Mouse (Mus musculus) leukemia stem cell, adult 10-12 weeks (primary cell): ENCODE measurements around the gene Akr1c19. TPM values are rescaled to one million over a fixed set of nuclear protein-coding genes. Genes with fewer than 3 reads are reported as not detected.

Source experiments
- polyA plus RNA-seq: library from polyadenylated mRNA; stranded (reverse); fragments of >175 nt; gene quantifications from 2 replicates; pipeline ENCODE4 v1.2.3, GENCODE M21; 2012; ENCODE audit warnings: low replicate concordance

The Akr1c19 gene
- not detected in 2 replicates for polyA plus RNA-seq

GRCm38 (mm10) chr13:4228441-4228840 is at the start of gene Akr1c19:
Gene Akr1c19 (plus strand): TSS chr13:4228700.

DNA sequence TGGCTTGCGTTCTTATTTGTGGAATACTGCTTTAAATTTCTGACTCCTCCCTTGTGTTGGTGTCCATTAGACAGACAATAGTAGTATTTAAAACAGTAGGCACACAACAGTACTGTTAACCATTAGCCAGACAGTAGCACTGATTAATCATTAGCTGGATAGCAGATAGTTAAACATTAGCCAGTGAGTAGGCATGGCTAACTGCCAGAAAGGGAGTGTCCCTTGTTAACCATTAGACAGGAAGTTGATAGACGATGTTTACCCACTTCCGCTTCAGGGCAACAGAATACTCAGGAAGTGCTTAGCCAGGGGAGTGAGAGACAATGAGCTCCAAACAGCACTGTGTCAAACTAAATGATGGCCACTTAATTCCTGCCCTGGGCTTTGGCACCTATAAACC is 37.6 kb upstream of the Akr1c19 start, which contains the start of gene Akr1c13:
Gene Akr1c13, plus strand, starts transcription at position 247 of the 400 bp plus-strand sequence.

GRCm38 (mm10) chr13:4279284-4279683 is 50.8 kb downstream of the Akr1c19 start, which contains the start of gene Akr1c12:
Gene Akr1c12 (minus strand): TSS chr13:4279433.

Other genes starting within 250 kb of the Akr1c19 start
- not detected in 2 replicates for gene Akr1c14, start 179.7 kb upstream of the Akr1c19 start, polyA plus RNA-seq
- gene Akr1c18, start 78.0 kb upstream of the Akr1c19 start, polyA plus RNA-seq: not detected in 2 replicates
- gene Akr1c13, start 37.5 kb upstream of the Akr1c19 start, polyA plus RNA-seq: 0.38 TPM in 1 of 2 replicates, not detected in the other
- gene Akr1c12, start 50.7 kb downstream of the Akr1c19 start, polyA plus RNA-seq: not detected in 2 replicates
- not detected in 2 replicates for gene Akr1c6, start 205.6 kb downstream of the Akr1c19 start, polyA plus RNA-seq